Mouse (Mus musculus) lung, embryonic 14.5 days (tissue): ENCODE results near the gene Ranbp2. TPM values are rescaled to one million over a fixed set of nuclear protein-coding genes. Genes with fewer than 3 reads are reported as not detected.
"Not testable (repeated sequence)": the region's sequence is repeated elsewhere in the genome, so short reads cannot be mapped to it uniquely, and the experiment has no call there.

Source experiments
- ATAC-seq: fragments of 200-750 bp; cut with Nextera tagmentation; 2 replicates; pipeline ENCODE4 v1.8.0; 2017; ENCODE audit warnings: mild to moderate bottlenecking, moderate TSS enrichment, moderate library complexity; ENCODE audit not compliant: insufficient read depth
- DNase-seq: peaks from one replicate; pipeline ENCODE4 v3.0.0-alpha.2; 2015
- H3K27ac ChIP-seq: fragments of 300-500 bp; sonication (generic); 2 replicates; pipeline ENCODE4 v1.5.1; 2014; ENCODE audit warnings: low read depth, mild to moderate bottlenecking, moderate library complexity
- H3K27me3 ChIP-seq: fragments of 300-500 bp; sonication (generic); 2 replicates; pipeline ENCODE4 v1.6.1; 2014; ENCODE audit warnings: low read length, control low read depth; ENCODE audit not compliant: insufficient read depth
- H3K36me3 ChIP-seq: fragments of 300-500 bp; sonication (generic); 2 replicates; pipeline ENCODE4 v1.6.1; 2014; ENCODE audit warnings: control low read depth; ENCODE audit not compliant: insufficient read depth
- H3K4me1 ChIP-seq: fragments of 300-500 bp; sonication (generic); 2 replicates; pipeline ENCODE4 v1.6.1; 2014; ENCODE audit warnings: antibody characterized with exemption, control low read depth; ENCODE audit not compliant: insufficient read depth
- H3K4me2 ChIP-seq: fragments of 300-500 bp; sonication (generic); 2 replicates; pipeline ENCODE4 v1.6.1; 2014; ENCODE audit warnings: mild to moderate bottlenecking
- H3K4me3 ChIP-seq: fragments of 300-500 bp; sonication (generic); 2 replicates; pipeline ENCODE4 v1.5.1; 2014; ENCODE audit warnings: low read depth, low read length
- H3K9ac ChIP-seq: fragments of 300-500 bp; sonication (generic); 2 replicates; pipeline ENCODE4 v1.6.1; 2014
- H3K9me3 ChIP-seq: fragments of 300-500 bp; sonication (generic); 2 replicates; pipeline ENCODE4 v1.6.1; 2016; ENCODE audit warnings: low read depth, low read length, control low read depth
- CTCF ChIP-seq: IDR thresholded peaks from 2 replicates; pipeline ENCODE4 v1.5.1; 2016; ENCODE audit warnings: antibody characterized with exemption, low read depth
- WGBS: fragments of 180-500 bp; shearing (Covaris S2); extraction: QIAGEN DNeasy Blood & Tissue Kit; methylation state at CpG from one replicate; pipeline ENCODE4 v1.1.7; 2014; 5-methylcytosine and 5-hydroxymethylcytosine counted together
- polyA plus RNA-seq: library from polyadenylated mRNA; unstranded; fragments of >200 nt; fragmentation: Nextera tagmentation; extraction: Ambion mirVana; gene quantifications from 2 replicates; pipeline ENCODE4 v1.2.1, GENCODE M21; 2014

Gene Ranbp2
- polyA plus RNA-seq, 1 experiment from 2014 or later = 40.8 TPM

DNA sequence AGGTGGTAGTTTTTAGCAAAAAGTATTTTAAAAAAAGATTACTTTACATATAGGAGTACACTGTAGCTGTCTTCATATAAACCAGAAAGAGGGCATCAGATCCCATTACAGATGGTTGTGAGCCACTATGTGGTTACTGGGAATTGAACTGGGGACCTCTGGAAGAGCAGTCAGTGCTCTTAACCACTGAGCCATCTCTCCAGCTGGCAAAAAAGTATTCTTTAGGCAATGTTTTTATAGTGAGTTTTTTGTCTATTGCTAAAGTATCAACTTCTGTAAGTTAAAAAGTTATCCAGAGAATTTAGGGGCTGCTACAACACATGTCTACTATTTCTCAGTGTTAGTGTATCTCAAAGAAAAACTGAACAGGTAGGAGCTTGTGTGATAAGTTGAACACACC is 50.0 kb downstream of the Ranbp2 start:
- peak overlapping the region; percentile 90 for H3K27ac ChIP-seq
- peak overlapping the region; percentile 65 for H3K4me3 ChIP-seq
- no peaks in the 10 kb centered on the region for H3K9me3 ChIP-seq
- H3K4me1 ChIP-seq = no peaks in the 10 kb centered on the region
- H3K36me3 ChIP-seq = peaks cover 36% of the 10 kb centered on the region
- DNase-seq (peak; percentile 4), ATAC-seq (no peak)
- no peaks in the 10 kb centered on the region for H3K27me3 ChIP-seq
- peak overlapping the region; percentile 77 for H3K4me2 ChIP-seq
- peak overlapping the region; percentile 69; the same call in 1 of the 2 replicates for H3K9ac ChIP-seq
- no peak for TF ChIP-seq CTCF

DNA sequence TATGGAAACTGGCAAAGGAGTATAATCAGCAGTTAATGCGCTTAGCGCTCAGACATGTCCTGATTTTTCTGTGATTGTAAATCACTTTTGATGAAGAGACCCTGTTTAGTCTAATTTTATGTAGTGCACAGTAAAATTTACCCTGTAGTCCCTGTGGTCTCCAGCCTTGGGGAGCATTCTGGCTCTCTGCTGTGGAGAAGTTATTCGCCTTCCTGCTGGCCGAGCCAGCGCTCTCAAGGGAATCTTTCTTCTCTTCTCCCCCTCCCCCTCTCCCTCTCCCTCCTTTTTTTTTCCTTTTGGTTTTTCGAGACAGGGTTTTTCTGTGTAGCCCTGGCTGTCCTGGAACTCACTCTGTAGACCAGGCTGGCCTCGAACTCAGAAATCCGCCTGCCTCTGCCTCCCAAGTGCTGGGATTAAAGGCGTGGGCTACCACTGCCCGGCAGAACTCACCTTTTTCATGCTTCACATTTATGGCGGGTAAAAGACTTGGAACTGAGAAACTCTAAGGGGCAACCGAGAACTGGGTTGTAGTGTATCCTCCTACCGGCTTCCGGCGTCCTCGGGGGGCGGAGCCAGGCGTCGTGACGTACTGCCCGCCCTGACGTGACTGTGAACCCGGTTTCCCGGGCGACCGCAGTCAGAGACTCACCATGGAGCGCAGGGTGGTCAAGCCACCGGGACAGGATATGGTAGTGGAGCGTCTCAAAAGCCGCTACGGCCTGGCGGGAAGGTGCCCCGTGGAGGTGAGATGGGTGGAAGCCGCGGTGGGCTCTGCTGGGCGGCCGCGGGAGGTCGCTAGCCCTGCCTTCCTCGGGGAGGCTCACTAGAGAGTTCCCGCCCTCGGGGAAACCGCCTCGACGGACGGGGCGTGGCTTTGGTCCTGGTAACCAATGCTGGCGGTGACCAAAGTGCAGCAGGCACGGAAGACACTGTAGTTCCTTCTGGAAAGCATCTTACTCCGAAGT is 50.9 kb downstream of the Ranbp2 start, which contains the start of gene Ccdc138:
TSS of gene Ccdc138 (plus strand) at position 629 of the 965 bp plus-strand sequence.
- WGBS = 2% methylated on average over 50 of the region's 50 CpGs
- DNase-seq (peak; percentile 97), ATAC-seq (peak; percentile 99)
- Histone ChIP-seq H3K9me3 (no peaks in the 10 kb centered on the region), H3K36me3 (peaks cover 27% of the 10 kb centered on the region), H3K4me2 (peak within 1 kb of the TSS; percentile 77), H3K4me1 (no peaks in the 10 kb centered on the region), H3K9ac (peak within 1 kb of the TSS; percentile 69), H3K27me3 (no peaks in the 10 kb centered on the region), H3K27ac (peak within 1 kb of the TSS; percentile 90), H3K4me3 (peak within 1 kb of the TSS; percentile 65)
- TF ChIP-seq CTCF = peak; percentile 60; the same call in 1 of the 2 replicates

DNA sequence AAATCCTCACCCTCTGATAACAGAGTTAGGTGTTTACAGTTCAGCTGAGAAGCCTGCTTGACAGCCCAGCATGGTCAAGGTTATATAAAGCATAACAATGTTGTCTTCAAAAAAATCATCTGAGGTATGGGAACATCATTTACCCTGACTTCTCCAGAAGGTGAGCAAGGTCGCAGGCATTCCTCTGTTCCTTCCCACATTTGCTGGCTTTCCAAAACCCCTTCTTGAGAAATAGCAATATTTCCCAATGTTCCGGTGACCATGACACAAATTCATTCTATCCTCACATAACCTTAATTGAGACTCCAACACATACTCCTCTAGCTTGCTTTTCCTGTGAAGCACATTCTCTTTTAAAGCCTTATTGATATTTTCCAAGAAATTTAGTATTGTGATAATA is 51.8 kb downstream of the Ranbp2 start:
- no peak for TF ChIP-seq CTCF
- 54% methylated on average over 2 of the region's 2 CpGs for WGBS

DNA sequence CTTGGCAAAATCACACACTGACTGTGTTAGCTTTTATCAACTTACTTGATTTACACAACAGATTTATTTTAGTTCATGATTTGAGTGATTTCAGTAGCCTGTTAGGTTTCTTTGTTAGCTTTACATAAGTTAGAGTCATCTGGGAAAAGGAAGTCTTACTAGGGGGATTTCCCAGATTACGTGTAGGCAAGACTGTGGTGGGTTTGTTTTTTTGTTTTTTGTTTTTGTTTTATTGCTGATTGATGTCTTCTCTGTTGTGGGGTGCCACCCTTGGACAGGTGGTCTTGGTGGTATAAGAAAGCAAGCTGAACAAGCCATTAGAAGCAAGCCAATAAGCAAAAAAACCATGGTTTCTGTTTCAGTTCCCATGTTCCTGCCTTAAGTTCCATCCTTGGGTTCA is 82.6 kb downstream of the Ranbp2 start:
- 79% methylated on average over 1 of the region's 1 CpGs for WGBS
- Histone ChIP-seq H3K4me3 (no peak overlapping the region), H3K27me3 (no peaks in the 10 kb centered on the region), H3K4me1 (no peaks in the 10 kb centered on the region), H3K27ac (no peak overlapping the region), H3K9me3 (no peaks in the 10 kb centered on the region), H3K4me2 (no peak overlapping the region), H3K9ac (no peak overlapping the region), H3K36me3 (peaks cover 11% of the 10 kb centered on the region; the same call in 1 of the 2 replicates)
- ATAC-seq (no peak), DNase-seq (no peak)
- TF ChIP-seq CTCF = no peak

More for the DNA sequence above, 51.8 kb downstream of the Ranbp2 start:
- Histone ChIP-seq H3K36me3 (peaks cover 18% of the 10 kb centered on the region), H3K4me2 (peak overlapping the region; percentile 77), H3K4me1 (no peaks in the 10 kb centered on the region), H3K4me3 (peak overlapping the region; percentile 65), H3K27me3 (no peaks in the 10 kb centered on the region), H3K9ac (peak overlapping the region; percentile 69), H3K9me3 (no peaks in the 10 kb centered on the region), H3K27ac (peak overlapping the region; percentile 90)
- ATAC-seq (no peak), DNase-seq (no peak)

DNA sequence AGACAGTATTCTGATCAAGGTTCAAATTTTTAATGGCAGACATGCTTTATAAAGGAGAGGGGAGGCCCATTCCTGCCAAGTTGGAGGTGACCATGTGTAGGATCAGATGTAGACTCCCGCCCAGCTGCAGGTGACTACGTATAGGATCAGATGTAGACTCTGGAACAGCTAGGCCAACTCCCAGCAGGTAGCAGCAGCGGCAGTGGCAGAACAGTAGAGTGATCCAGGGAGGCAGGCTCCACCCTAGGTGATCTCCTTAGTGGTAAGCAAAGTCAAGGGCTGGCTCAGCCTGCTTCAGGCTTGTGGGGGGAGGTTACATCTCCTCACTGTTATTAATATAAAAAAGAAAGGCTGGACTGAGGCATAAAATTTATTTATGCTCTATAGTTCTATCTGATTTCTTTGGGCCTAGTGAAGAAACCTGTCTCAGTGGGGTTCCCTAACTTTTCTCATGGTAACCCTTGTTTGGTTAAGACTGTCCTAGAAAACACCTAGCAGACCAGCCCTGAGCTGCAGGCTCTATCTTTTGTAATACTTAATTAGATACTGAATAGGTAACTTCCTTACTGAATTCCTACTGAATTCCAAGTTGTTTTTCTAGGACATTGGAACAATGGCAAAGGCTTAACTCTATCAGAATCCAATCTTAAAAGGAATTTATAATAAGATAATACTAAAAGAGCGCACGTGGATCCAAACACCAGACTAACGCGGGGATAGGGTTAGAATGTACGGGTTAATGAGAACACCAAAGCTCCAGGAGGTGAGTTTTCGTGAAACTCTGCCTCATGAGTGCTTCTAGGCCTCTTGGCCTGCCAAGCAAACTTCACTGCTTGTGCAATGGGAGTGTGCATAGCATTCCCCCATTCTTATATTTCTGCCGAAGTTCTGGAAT is 84.4 kb downstream of the Ranbp2 start:
- Histone ChIP-seq H3K4me1 (no peaks in the 10 kb centered on the region), H3K9me3 (no peaks in the 10 kb centered on the region), H3K4me2 (no peak overlapping the region), H3K36me3 (peaks cover 11% of the 10 kb centered on the region; the same call in 1 of the 2 replicates), H3K9ac (no peak overlapping the region), H3K4me3 (no peak overlapping the region), H3K27me3 (no peaks in the 10 kb centered on the region), H3K27ac (no peak overlapping the region)
- no peak for DNase-seq
- no peak for TF ChIP-seq CTCF
- ATAC-seq = no peak
- 85% methylated on average over 10 of the region's 10 CpGs for WGBS

DNA sequence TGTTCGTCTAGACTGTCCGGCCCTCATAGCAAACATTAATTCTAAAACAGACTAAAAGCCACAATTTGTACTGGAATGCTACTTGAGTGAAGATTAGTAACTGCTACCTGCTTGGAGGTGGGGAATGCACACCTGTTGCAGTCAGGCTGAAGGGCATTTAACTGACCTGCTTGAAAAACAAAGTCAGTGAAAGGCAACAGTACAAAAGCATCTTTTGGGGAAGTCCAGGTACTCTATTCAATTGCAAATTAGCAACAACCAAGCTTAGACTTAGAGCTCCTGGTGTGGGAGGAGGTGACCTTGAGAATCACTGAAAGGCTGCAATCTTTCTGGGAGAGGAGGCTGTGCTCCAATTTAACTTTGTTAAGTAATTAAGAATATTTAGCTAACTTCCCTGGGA is 85.5 kb downstream of the Ranbp2 start:
- no peaks in the 10 kb centered on the region for H3K27me3 ChIP-seq
- H3K27ac ChIP-seq = no peak overlapping the region
- no peak overlapping the region for H3K4me2 ChIP-seq
- ATAC-seq = no peak
- H3K9ac ChIP-seq = no peak overlapping the region
- H3K4me3 ChIP-seq = no peak overlapping the region
- DNase-seq = no peak
- no peaks in the 10 kb centered on the region for H3K4me1 ChIP-seq
- no peak for TF ChIP-seq CTCF
- no peaks in the 10 kb centered on the region for H3K9me3 ChIP-seq
- H3K36me3 ChIP-seq = peaks cover 11% of the 10 kb centered on the region; the same call in 1 of the 2 replicates
- 91% methylated on average over 2 of the region's 2 CpGs for WGBS

DNA sequence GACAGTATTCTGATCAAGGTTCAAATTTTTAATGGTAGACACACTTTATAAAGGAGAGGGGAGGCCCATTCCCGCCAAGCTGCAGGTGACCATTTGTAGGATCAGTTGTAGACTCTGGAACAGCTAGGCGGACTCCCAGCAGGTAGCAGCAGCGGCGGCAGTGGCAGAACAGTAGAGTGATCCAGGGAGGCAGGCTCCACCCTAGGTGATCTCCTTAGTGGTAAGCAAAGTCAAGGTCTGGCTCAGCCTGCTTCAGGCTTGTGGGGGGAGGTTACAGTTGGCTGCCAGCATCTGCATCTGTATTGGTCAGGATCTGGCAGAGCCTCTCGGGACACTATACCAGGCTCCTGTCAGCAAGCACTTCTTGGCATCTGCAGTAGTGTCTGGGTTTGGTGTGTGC is 89.6 kb downstream of the Ranbp2 start:
- 89% methylated on average over 5 of the region's 5 CpGs for WGBS
- H3K36me3 ChIP-seq, H3K4me2 ChIP-seq: not testable (repeated sequence)

More for the DNA sequence above, 89.6 kb downstream of the Ranbp2 start:
- H3K27me3 ChIP-seq, H3K27ac ChIP-seq, H3K9me3 ChIP-seq, H3K4me3 ChIP-seq, H3K9ac ChIP-seq, ATAC-seq, H3K4me1 ChIP-seq, DNase-seq: not testable (repeated sequence)
